Mouse (Mus musculus) liver, embryonic 13.5 days (tissue): ENCODE measurements around the gene Gas7. TPM values are rescaled to one million over a fixed set of nuclear protein-coding genes. Genes with fewer than 3 reads are reported as not detected.

Experiments used
- ATAC-seq: fragments of 200-750 bp; cut with Nextera tagmentation; 2 replicates; pipeline ENCODE4 v1.8.0; 2017; ENCODE audit warnings: low read depth, mild to moderate bottlenecking, moderate number of reproducible peaks, moderate library complexity
- DNase-seq: peaks from one replicate; pipeline ENCODE4 v3.0.0; 2022
- H3K27ac ChIP-seq: fragments of 300-500 bp; sonication (generic); 2 replicates; pipeline ENCODE4 v1.5.1; 2015; ENCODE audit warnings: moderate library complexity, mild to moderate bottlenecking, inconsistent platforms
- H3K27me3 ChIP-seq: fragments of 300-500 bp; sonication (generic); 2 replicates; pipeline ENCODE4 v1.6.1; 2015; ENCODE audit warnings: mild to moderate bottlenecking, inconsistent platforms
- H3K36me3 ChIP-seq: fragments of 300-500 bp; sonication (generic); 2 replicates; pipeline ENCODE4 v1.6.1; 2015; ENCODE audit warnings: mild to moderate bottlenecking, inconsistent platforms
- H3K4me1 ChIP-seq: fragments of 300-500 bp; sonication (generic); replicated peaks from 2 replicates; pipeline ENCODE4 v1.6.1; 2015; ENCODE audit warnings: inconsistent platforms
- H3K4me2 ChIP-seq: fragments of 300-500 bp; sonication (generic); 2 replicates; pipeline ENCODE4 v1.6.1; 2015; ENCODE audit warnings: inconsistent platforms, mild to moderate bottlenecking, moderate library complexity
- H3K4me3 ChIP-seq: fragments of 300-500 bp; sonication (generic); replicated peaks from 2 replicates; pipeline ENCODE4 v1.5.1; 2015; ENCODE audit warnings: mild to moderate bottlenecking, inconsistent platforms
- H3K9ac ChIP-seq: fragments of 300-500 bp; sonication (generic); 2 replicates; pipeline ENCODE4 v1.6.1; 2015; ENCODE audit warnings: mild to moderate bottlenecking, inconsistent platforms
- H3K9me3 ChIP-seq: fragments of 300-500 bp; sonication (generic); replicated peaks from 2 replicates; pipeline ENCODE4 v1.6.1; 2016; ENCODE audit warnings: inconsistent platforms
- WGBS: fragments of 180-500 bp; shearing (Covaris S2); methylation state at CpG from one replicate; pipeline ENCODE4 v1.1.7; 2015; ENCODE audit not compliant: insufficient replicate concordance; 5-methylcytosine and 5-hydroxymethylcytosine counted together
- polyA plus RNA-seq: library from polyadenylated mRNA; unstranded; fragments of >200 nt; fragmentation: Nextera tagmentation; extraction: Ambion mirVana; gene quantifications from 2 replicates; pipeline ENCODE4 v1.2.1, GENCODE M21; 2015

Gene Gas7
- polyA plus RNA-seq, 1 experiment from 2014 or later: 1.5 TPM

- ATAC-seq (peak; percentile 29; the same call in 1 of the 2 replicates), DNase-seq (no peak)
- Histone ChIP-seq H3K4me2 (peak overlapping the region; percentile 76), H3K4me3 (peak overlapping the region; percentile 59), H3K4me1 (peaks cover 8% of the 10 kb centered on the region; the same call in 1 of the 2 replicates), H3K27me3 (peaks cover 39% of the 10 kb centered on the region), H3K9ac (peak overlapping the region; percentile 43), H3K9me3 (no peaks in the 10 kb centered on the region), H3K27ac (no peak overlapping the region), H3K36me3 (no peaks in the 10 kb centered on the region)
- WGBS: 1% methylated on average over 42 of the region's 42 CpGs
Measured at GRCm38 (mm10) chr11:67455527-67455981, 317 bp downstream of the Gas7 start.

DNA sequence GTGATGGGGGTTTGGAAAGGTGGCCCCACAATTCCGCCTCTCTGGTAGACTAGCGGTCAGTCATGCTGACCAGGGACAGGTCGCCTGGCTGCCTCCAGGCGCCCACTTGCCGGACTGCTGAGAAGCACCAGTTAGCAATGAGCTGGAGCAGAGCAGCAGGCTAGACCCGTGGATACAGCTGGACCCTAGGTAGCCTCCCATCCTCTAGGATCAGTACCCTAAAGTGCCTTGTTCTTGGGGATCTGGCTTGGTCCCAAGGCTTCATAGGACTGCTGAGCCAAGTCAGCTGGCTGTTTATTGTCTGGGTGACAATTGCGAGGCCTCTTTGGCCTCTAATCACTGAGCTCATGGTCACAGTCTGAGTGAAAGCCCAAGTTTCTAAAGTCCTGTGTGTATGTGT is 792 bp downstream of the Gas7 start:
- H3K4me1 ChIP-seq: peaks cover 8% of the 10 kb centered on the region; the same call in 1 of the 2 replicates
- H3K9ac ChIP-seq: no peak overlapping the region
- DNase-seq (no peak), ATAC-seq (no peak)
- H3K27me3 ChIP-seq: peaks cover 39% of the 10 kb centered on the region
- H3K36me3 ChIP-seq: no peaks in the 10 kb centered on the region
- 18% methylated on average over 7 of the region's 7 CpGs for WGBS
- no peak overlapping the region for H3K27ac ChIP-seq
- H3K4me3 ChIP-seq: peak overlapping the region; percentile 59
- peak overlapping the region; percentile 76 for H3K4me2 ChIP-seq
- no peaks in the 10 kb centered on the region for H3K9me3 ChIP-seq

DNA sequence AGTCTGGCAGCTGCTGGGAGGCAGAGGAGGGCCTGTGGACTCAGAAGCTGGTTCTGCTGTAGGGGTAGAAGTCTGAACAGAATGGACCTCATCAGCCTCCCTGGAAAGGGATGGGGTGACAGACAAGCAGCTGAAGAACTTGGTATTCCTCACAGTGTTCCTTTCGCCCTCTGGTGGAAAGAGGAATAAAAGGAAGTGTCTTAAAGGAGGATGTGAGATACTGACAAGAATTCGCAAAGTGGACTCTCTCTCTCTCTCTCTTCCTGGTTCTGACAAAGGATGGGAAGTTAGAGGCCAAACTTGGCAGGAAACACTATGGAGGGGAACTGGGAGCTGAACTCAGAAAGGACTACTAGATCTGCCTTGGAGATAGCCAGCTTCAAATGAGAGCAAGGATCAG is 2.9 kb downstream of the Gas7 start:
- H3K27ac ChIP-seq: no peak overlapping the region

DNA sequence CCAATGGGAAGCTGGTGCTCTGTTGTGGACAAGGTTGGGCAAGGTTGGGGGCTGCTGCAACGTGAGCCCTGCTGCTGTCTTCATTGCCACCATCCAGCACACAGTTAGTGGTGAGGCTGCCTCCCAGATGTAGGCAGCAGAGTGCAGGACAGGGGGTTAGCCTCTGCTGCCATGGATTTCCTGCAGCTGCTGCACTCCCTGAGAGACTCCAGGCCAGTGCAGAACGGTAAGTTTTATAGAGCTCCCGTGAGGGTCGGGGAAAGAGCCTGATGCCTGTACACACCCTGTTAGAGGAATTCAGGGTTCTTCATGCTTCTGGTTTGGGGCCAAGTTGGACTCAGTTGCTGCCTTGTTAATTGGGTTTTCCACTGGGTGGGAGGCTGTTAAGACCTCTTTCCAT is 11.9 kb downstream of the Gas7 start:
- ATAC-seq: no peak
- 49% methylated on average over 4 of the region's 4 CpGs for WGBS
- Histone ChIP-seq H3K9ac (no peak overlapping the region), H3K27me3 (no peaks in the 10 kb centered on the region), H3K36me3 (no peaks in the 10 kb centered on the region), H3K4me2 (no peak overlapping the region), H3K4me3 (no peak overlapping the region), H3K27ac (no peak overlapping the region), H3K9me3 (no peaks in the 10 kb centered on the region), H3K4me1 (no peaks in the 10 kb centered on the region)
- no peak for DNase-seq

More for the DNA sequence above, 2.9 kb downstream of the Gas7 start:
- H3K4me2 ChIP-seq: no peak overlapping the region
- ATAC-seq (no peak), DNase-seq (no peak)
- no peak overlapping the region for H3K9ac ChIP-seq
- no peak overlapping the region for H3K4me3 ChIP-seq
- peaks cover 39% of the 10 kb centered on the region for H3K27me3 ChIP-seq
- WGBS: 19% methylated on average over 2 of the region's 2 CpGs
- H3K9me3 ChIP-seq: no peaks in the 10 kb centered on the region
- peaks cover 8% of the 10 kb centered on the region; the same call in 1 of the 2 replicates for H3K4me1 ChIP-seq
- H3K36me3 ChIP-seq: no peaks in the 10 kb centered on the region

- Histone ChIP-seq H3K4me1 (no peaks in the 10 kb centered on the region), H3K27me3 (no peaks in the 10 kb centered on the region), H3K4me2 (no peak overlapping the region), H3K9me3 (no peaks in the 10 kb centered on the region), H3K4me3 (no peak overlapping the region), H3K9ac (no peak overlapping the region), H3K27ac (no peak overlapping the region), H3K36me3 (no peaks in the 10 kb centered on the region)
- ATAC-seq: no peak
- 58% methylated on average over 7 of the region's 7 CpGs for WGBS
- DNase-seq: no peak
Measured at GRCm38 (mm10) chr11:67468846-67469245, 13.6 kb downstream of the Gas7 start.

GRCm38 (mm10) chr11:67474590-67474989 is 19.4 kb downstream of the Gas7 start:
- H3K9me3 ChIP-seq: no peaks in the 10 kb centered on the region
- H3K27ac ChIP-seq: no peak overlapping the region
- ATAC-seq: no peak
- DNase-seq: no peak
- no peak overlapping the region for H3K9ac ChIP-seq
- H3K4me1 ChIP-seq: no peaks in the 10 kb centered on the region
- WGBS: 69% methylated on average over 5 of the region's 5 CpGs
- no peaks in the 10 kb centered on the region for H3K36me3 ChIP-seq
- no peaks in the 10 kb centered on the region for H3K27me3 ChIP-seq
- H3K4me3 ChIP-seq: no peak overlapping the region
- no peak overlapping the region for H3K4me2 ChIP-seq

DNA sequence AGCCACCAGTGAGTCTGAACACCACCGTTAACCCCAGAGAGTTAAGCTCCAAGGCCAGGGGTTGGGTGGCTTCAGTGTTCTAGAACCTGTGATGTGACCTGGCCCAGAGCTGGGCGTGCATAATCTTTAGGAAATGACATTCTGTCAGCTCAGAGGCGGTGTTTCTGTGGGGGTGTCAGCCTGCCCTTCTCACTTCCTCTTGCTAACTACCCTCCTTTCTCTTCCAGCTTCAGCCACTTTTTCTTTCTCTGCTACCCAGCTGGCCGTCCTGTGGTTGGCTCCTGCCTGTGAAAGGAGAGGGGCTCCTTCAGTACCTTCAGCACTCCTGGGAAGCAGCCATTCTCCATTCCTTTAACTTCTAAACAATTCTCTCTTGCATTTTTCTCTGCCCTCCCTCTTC is 24.3 kb downstream of the Gas7 start:
- 14% methylated on average over 4 of the region's 4 CpGs for WGBS
- Histone ChIP-seq H3K9me3 (no peaks in the 10 kb centered on the region), H3K9ac (no peak overlapping the region), H3K4me1 (no peaks in the 10 kb centered on the region; the same call in 1 of the 2 replicates), H3K27ac (no peak overlapping the region), H3K36me3 (no peaks in the 10 kb centered on the region), H3K4me3 (no peak overlapping the region), H3K27me3 (no peaks in the 10 kb centered on the region), H3K4me2 (no peak overlapping the region)
- ATAC-seq (no peak), DNase-seq (no peak)

GRCm38 (mm10) chr11:67480204-67480956 is 25.1 kb downstream of the Gas7 start:
- Histone ChIP-seq H3K4me3 (no peak overlapping the region), H3K36me3 (no peaks in the 10 kb centered on the region), H3K27me3 (no peaks in the 10 kb centered on the region), H3K9me3 (no peaks in the 10 kb centered on the region), H3K4me1 (no peaks in the 10 kb centered on the region; the same call in 1 of the 2 replicates), H3K4me2 (no peak overlapping the region), H3K27ac (no peak overlapping the region), H3K9ac (no peak overlapping the region)
- DNase-seq: no peak
- 43% methylated on average over 5 of the region's 5 CpGs for WGBS
- ATAC-seq: no peak

DNA sequence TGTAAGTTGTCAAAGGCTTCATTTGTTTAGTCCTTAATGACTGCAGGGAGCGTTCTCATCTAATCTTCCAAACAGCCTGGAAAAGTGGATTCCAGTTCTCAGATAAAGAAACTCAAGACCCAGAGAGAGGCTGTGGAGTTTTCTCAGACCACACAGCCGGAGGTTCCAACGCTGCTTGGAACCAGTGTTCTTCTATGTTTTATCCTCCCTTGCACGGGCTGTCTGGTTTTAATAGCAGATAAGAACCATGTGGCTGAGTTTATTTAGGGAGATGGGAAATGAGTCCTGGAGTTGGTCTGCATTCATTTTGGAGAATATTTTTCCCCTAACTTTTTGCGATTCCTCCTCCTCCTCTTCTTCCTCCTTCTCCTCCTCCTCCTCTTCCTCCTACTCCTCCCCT is 26.5 kb downstream of the Gas7 start:
- Histone ChIP-seq H3K9me3 (no peaks in the 10 kb centered on the region), H3K9ac (no peak overlapping the region), H3K4me2 (no peak overlapping the region), H3K27me3 (no peaks in the 10 kb centered on the region), H3K36me3 (no peaks in the 10 kb centered on the region), H3K4me3 (no peak overlapping the region), H3K4me1 (no peaks in the 10 kb centered on the region; the same call in 1 of the 2 replicates), H3K27ac (no peak overlapping the region)
- ATAC-seq (no peak), DNase-seq (no peak)
- WGBS: 48% methylated on average over 5 of the region's 5 CpGs

DNA sequence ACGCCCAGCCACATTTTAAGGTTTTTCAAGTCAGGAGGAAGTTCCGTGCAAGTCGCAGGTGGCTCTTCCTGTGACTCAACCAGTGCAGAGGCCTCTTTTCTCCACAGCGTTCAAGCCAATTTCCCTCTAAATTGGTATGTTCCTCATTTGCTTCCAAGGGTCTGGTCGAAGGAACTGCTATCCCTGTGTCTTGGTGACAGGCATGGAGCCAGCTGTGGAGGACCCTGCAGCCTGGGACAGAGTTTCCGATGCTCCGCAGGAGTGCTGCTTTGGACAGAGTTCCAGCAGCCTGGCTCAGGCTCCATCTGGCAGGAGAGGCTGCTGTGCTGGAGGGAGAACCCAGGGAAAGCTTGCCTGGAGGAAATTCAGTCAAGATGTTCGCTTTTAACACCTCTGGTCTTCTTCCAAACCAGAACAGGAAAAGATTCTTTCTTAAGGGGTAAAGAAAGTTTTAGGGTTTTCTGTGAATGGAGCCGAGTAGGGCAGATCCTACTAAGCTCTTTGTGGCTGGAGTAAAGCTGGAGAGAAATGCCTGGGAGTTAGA is 27.1 kb downstream of the Gas7 start:
- Histone ChIP-seq H3K9ac (no peak overlapping the region), H3K27me3 (no peaks in the 10 kb centered on the region), H3K4me2 (no peak overlapping the region), H3K9me3 (no peaks in the 10 kb centered on the region), H3K4me3 (no peak overlapping the region), H3K27ac (no peak overlapping the region), H3K4me1 (no peaks in the 10 kb centered on the region; the same call in 1 of the 2 replicates), H3K36me3 (no peaks in the 10 kb centered on the region)
- no peak for DNase-seq
- 35% methylated on average over 9 of the region's 9 CpGs for WGBS
- ATAC-seq: no peak

GRCm38 (mm10) chr11:67488156-67488555 is 32.9 kb downstream of the Gas7 start:
- no peaks in the 10 kb centered on the region for H3K27me3 ChIP-seq
- no peaks in the 10 kb centered on the region for H3K9me3 ChIP-seq
- H3K4me2 ChIP-seq: no peak overlapping the region
- no peak for DNase-seq
- no peak for ATAC-seq
- no peaks in the 10 kb centered on the region for H3K4me1 ChIP-seq
- H3K4me3 ChIP-seq: no peak overlapping the region
- H3K27ac ChIP-seq: no peak overlapping the region
- H3K9ac ChIP-seq: no peak overlapping the region
- WGBS: 72% methylated on average over 12 of the region's 12 CpGs
- no peaks in the 10 kb centered on the region for H3K36me3 ChIP-seq
